Mouse (Mus musculus): ENCODE measurements around the gene Zyx. TPM values are rescaled to one million over a fixed set of nuclear protein-coding genes. Genes with fewer than 3 reads are reported as not detected.
A peak's percentile ranks its signal among the peaks of the same experiment; 100 is the strongest.

Gene Zyx
- polyA plus RNA-seq, 1 experiment, result 8,612 TPM

- TF ChIP-seq FLI1 (IDR thresholded peaks at IDR 0.05; ENCODE audit: low read length), result no peak
- no peak for TF ChIP-seq GATA1 (IDR thresholded peaks at IDR 0.05; ENCODE audit: borderline replicate concordance, low read length)
- H3K36me3 ChIP-seq (replicated peaks; ENCODE audit: low read length), result no peaks in the 10 kb centered on the region
- H3K4me3 ChIP-seq (replicated peaks), result no peak overlapping the region
- H3K27me3 ChIP-seq (replicated peaks), result no peaks in the 10 kb centered on the region
- no peaks in the 10 kb centered on the region for H3K9me3 ChIP-seq
- H3K4me1 ChIP-seq, result peaks cover 72% of the 10 kb centered on the region
These were observed 25.3 kb downstream of the Zyx start for GRCm38 (mm10) chr6:42374701-42375100.

- no peak overlapping the region for H3K4me3 ChIP-seq (replicated peaks)
- TF ChIP-seq FLI1 (IDR thresholded peaks at IDR 0.05; ENCODE audit: low read length) (no peak), GATA1 (IDR thresholded peaks at IDR 0.05; ENCODE audit: borderline replicate concordance, low read length) (no peak)
These were observed 25.7 kb downstream of the Zyx start for GRCm38 (mm10) chr6:42375131-42375530.

GRCm38 (mm10) chr6:42376016-42376415, 26.6 kb downstream of the Zyx start:
- H3K9me3 ChIP-seq, result no peaks in the 10 kb centered on the region
- no peaks in the 10 kb centered on the region for H3K36me3 ChIP-seq (replicated peaks; ENCODE audit: low read length)
- peaks cover 66% of the 10 kb centered on the region for H3K4me1 ChIP-seq
- H3K27me3 ChIP-seq (replicated peaks), result no peaks in the 10 kb centered on the region
- no peak overlapping the region for H3K4me3 ChIP-seq (replicated peaks)
- TF ChIP-seq FLI1 (IDR thresholded peaks at IDR 0.05; ENCODE audit: low read length), result no peak
- TF ChIP-seq GATA1 (IDR thresholded peaks at IDR 0.05; ENCODE audit: borderline replicate concordance, low read length), result no peak

More at GRCm38 (mm10) chr6:42375131-42375530, 25.7 kb downstream of the Zyx start:
- H3K27me3 ChIP-seq (replicated peaks), result no peaks in the 10 kb centered on the region
- H3K36me3 ChIP-seq (replicated peaks; ENCODE audit: low read length), result no peaks in the 10 kb centered on the region
- H3K4me1 ChIP-seq, result peaks cover 72% of the 10 kb centered on the region
- H3K9me3 ChIP-seq, result no peaks in the 10 kb centered on the region

- H3K4me1 ChIP-seq, result peaks cover 65% of the 10 kb centered on the region
- TF ChIP-seq GATA1 (IDR thresholded peaks at IDR 0.05; ENCODE audit: borderline replicate concordance, low read length), result no peak
- no peaks in the 10 kb centered on the region for H3K9me3 ChIP-seq
- no peaks in the 10 kb centered on the region for H3K27me3 ChIP-seq (replicated peaks)
- H3K36me3 ChIP-seq (replicated peaks; ENCODE audit: low read length), result no peaks in the 10 kb centered on the region
- H3K4me3 ChIP-seq (replicated peaks), result peak overlapping the region; percentile 14
These were observed 27.1 kb downstream of the Zyx start for GRCm38 (mm10) chr6:42376504-42377019.

GRCm38 (mm10) chr6:42377280-42377679, 27.9 kb downstream of the Zyx start:
- H3K4me1 ChIP-seq, result peaks cover 65% of the 10 kb centered on the region
- TF ChIP-seq FLI1 (IDR thresholded peaks at IDR 0.05; ENCODE audit: low read length), result no peak
- TF ChIP-seq GATA1 (IDR thresholded peaks at IDR 0.05; ENCODE audit: borderline replicate concordance, low read length), result no peak
- H3K4me3 ChIP-seq (replicated peaks), result no peak overlapping the region
- no peaks in the 10 kb centered on the region for H3K36me3 ChIP-seq (replicated peaks; ENCODE audit: low read length)
- no peaks in the 10 kb centered on the region for H3K27me3 ChIP-seq (replicated peaks)
- H3K9me3 ChIP-seq, result no peaks in the 10 kb centered on the region

- no peak overlapping the region for H3K4me3 ChIP-seq (replicated peaks)
- TF ChIP-seq GATA1 (IDR thresholded peaks at IDR 0.05; ENCODE audit: borderline replicate concordance, low read length), result no peak
- TF ChIP-seq FLI1 (IDR thresholded peaks at IDR 0.05; ENCODE audit: low read length), result no peak
- H3K36me3 ChIP-seq (replicated peaks; ENCODE audit: low read length), result no peaks in the 10 kb centered on the region
- H3K4me1 ChIP-seq, result peaks cover 47% of the 10 kb centered on the region
- H3K9me3 ChIP-seq, result no peaks in the 10 kb centered on the region
- peaks cover 2% of the 10 kb centered on the region for H3K27me3 ChIP-seq (replicated peaks)
These were observed 30.1 kb downstream of the Zyx start for GRCm38 (mm10) chr6:42379551-42379950.

GRCm38 (mm10) chr6:42380416-42381144, 31.1 kb downstream of the Zyx start:
- no peak for TF ChIP-seq FLI1 (IDR thresholded peaks at IDR 0.05; ENCODE audit: low read length)
- no peak for TF ChIP-seq GATA1 (IDR thresholded peaks at IDR 0.05; ENCODE audit: borderline replicate concordance, low read length)
- Histone ChIP-seq H3K4me1 (peaks cover 38% of the 10 kb centered on the region), H3K9me3 (no peaks in the 10 kb centered on the region), H3K36me3 (replicated peaks; ENCODE audit: low read length) (no peaks in the 10 kb centered on the region), H3K27me3 (replicated peaks) (peaks cover 3% of the 10 kb centered on the region), H3K4me3 (replicated peaks) (no peak overlapping the region)

GRCm38 (mm10) chr6:42381221-42381620, 31.8 kb downstream of the Zyx start:
- peaks cover 4% of the 10 kb centered on the region for H3K27me3 ChIP-seq (replicated peaks)
- TF ChIP-seq FLI1 (IDR thresholded peaks at IDR 0.05; ENCODE audit: low read length), result no peak
- no peak for TF ChIP-seq GATA1 (IDR thresholded peaks at IDR 0.05; ENCODE audit: borderline replicate concordance, low read length)
- H3K4me1 ChIP-seq, result peaks cover 34% of the 10 kb centered on the region
- no peaks in the 10 kb centered on the region for H3K9me3 ChIP-seq
- no peak overlapping the region for H3K4me3 ChIP-seq (replicated peaks)
- no peaks in the 10 kb centered on the region for H3K36me3 ChIP-seq (replicated peaks; ENCODE audit: low read length)

- Histone ChIP-seq H3K36me3 (replicated peaks; ENCODE audit: low read length) (no peaks in the 10 kb centered on the region), H3K4me1 (peaks cover 27% of the 10 kb centered on the region), H3K4me3 (replicated peaks) (no peak overlapping the region), H3K9me3 (no peaks in the 10 kb centered on the region), H3K27me3 (replicated peaks) (peaks cover 4% of the 10 kb centered on the region)
- TF ChIP-seq FLI1 (IDR thresholded peaks at IDR 0.05; ENCODE audit: low read length) (no peak), GATA1 (IDR thresholded peaks at IDR 0.05; ENCODE audit: borderline replicate concordance, low read length) (no peak)
These were observed 32.5 kb downstream of the Zyx start for GRCm38 (mm10) chr6:42381916-42382381.

GRCm38 (mm10) chr6:42383360-42383759, 33.9 kb downstream of the Zyx start:
- no peaks in the 10 kb centered on the region for H3K36me3 ChIP-seq (replicated peaks; ENCODE audit: low read length)
- H3K4me1 ChIP-seq, result peaks cover 20% of the 10 kb centered on the region
- peaks cover 4% of the 10 kb centered on the region for H3K27me3 ChIP-seq (replicated peaks)
- no peaks in the 10 kb centered on the region for H3K9me3 ChIP-seq
- TF ChIP-seq FLI1 (IDR thresholded peaks at IDR 0.05; ENCODE audit: low read length) (no peak), GATA1 (IDR thresholded peaks at IDR 0.05; ENCODE audit: borderline replicate concordance, low read length) (no peak)
- no peak overlapping the region for H3K4me3 ChIP-seq (replicated peaks)

All from megakaryocyte, embryonic 14.5 days (primary cell).